Mouse (Mus musculus): ENCODE results near the gene Tbkbp1. TPM values are rescaled to one million over a fixed set of nuclear protein-coding genes. Genes with fewer than 3 reads are reported as not detected.

The Tbkbp1 gene
- total and polyA plus RNA-seq, 2 experiments, result 1.0 to 6.4 TPM

DNA sequence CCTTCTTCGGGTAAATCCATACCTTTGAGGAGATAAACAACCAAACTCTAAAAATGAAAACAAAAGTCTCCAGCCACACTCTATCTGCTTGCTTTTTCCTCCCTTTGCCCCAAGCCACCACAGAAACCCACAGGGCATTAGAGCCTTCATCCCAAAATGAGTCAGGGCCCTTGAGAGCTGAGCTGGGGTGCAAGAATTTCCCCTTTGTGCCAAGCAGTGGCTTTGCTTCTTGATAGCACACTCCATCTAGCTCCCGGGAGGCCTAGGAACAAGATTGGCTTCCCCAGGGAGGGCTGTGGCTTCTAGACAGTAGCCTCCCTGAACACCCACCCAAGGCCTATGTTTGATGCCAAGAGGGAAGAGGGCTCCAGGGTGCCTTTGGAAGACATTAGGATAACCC lies 19.6 kb downstream of the Tbkbp1 start:
- H3K9ac ChIP-seq (ENCODE audit: low read depth, low read length), result no peak overlapping the region
- no peak overlapping the region for H3K27ac ChIP-seq (replicated peaks; ENCODE audit: insufficient read depth, low read depth, low read length)
- no peak for TF ChIP-seq CTCF (IDR thresholded peaks at IDR 0.05; ENCODE audit: low read depth, low read length)
- TF ChIP-seq POLR2A (IDR thresholded peaks at IDR 0.05; ENCODE audit: extremely low read depth, insufficient read depth, low read length), result no peak
- H3K27me3 ChIP-seq (ENCODE audit: control insufficient read depth, insufficient read depth, low read length), result no peaks in the 10 kb centered on the region
- no peak for DNase-seq (ENCODE audit: extremely low read depth, low read depth, low spot score)
- H3K79me2 ChIP-seq (ENCODE audit: control insufficient read depth, insufficient read depth, low read length), result no peaks in the 10 kb centered on the region
- peaks cover 5% of the 10 kb centered on the region for H3K4me1 ChIP-seq (ENCODE audit: control insufficient read depth, insufficient read depth, low read length)
- no peak overlapping the region for H3K4me3 ChIP-seq (ENCODE audit: insufficient read depth, low read depth, low read length)
- no peaks in the 10 kb centered on the region for H3K36me3 ChIP-seq (ENCODE audit: control insufficient read depth, insufficient read depth, low read length)
- 84% methylated on average over 2 of the region's 2 CpGs for WGBS

DNA sequence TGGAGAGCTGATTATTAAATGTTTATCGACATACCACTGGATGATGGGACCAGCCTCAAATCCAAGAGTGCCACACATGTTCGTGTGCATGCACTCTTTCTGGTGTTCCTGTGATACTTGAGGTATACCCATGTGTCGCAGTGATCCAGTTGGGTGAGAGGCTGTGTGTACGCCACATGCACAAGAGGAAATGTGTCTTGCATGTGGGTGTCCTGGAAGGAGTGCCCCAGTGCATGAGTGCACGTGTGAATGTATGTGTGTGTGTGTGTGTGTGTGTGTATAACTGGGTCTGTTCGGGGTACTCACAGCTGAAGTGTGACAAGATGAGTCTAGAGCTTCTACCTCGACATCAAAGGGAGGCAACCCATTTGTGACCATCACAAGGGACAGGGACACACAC lies 21.0 kb downstream of the Tbkbp1 start:
- WGBS, result 74% methylated on average over 7 of the region's 7 CpGs
- H3K27me3 ChIP-seq (ENCODE audit: control insufficient read depth, insufficient read depth, low read length), result no peaks in the 10 kb centered on the region

DNA sequence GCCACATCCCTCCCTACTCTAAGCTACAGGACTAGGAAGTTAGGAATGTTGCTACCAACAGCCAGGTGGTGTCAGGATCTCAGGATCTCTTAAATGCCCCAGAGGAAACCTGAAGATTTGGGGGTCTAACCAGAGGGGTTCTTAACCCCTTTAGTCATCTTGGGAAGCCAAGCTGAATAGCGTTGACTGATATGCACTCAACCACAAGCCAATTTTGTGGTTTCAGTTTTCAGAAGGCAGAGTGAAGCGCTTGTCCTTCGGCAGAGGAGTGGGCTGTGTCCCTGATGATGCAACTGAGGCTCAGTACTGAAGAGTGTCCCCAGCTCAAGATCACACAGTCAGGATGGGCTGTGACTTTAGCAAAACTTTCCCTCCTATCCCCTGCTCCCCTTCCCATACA lies 22.3 kb downstream of the Tbkbp1 start:
- no peak for TF ChIP-seq CTCF (IDR thresholded peaks at IDR 0.05; ENCODE audit: low read depth, low read length)
- no peak for TF ChIP-seq POLR2A (IDR thresholded peaks at IDR 0.05; ENCODE audit: extremely low read depth, insufficient read depth, low read length)
- no peak for DNase-seq (ENCODE audit: extremely low read depth, low read depth, low spot score)
- H3K9ac ChIP-seq (ENCODE audit: low read depth, low read length), result no peak overlapping the region
- no peak overlapping the region for H3K4me3 ChIP-seq (ENCODE audit: insufficient read depth, low read depth, low read length)
- H3K4me1 ChIP-seq (ENCODE audit: control insufficient read depth, insufficient read depth, low read length), result no peaks in the 10 kb centered on the region
- H3K27ac ChIP-seq (replicated peaks; ENCODE audit: insufficient read depth, low read depth, low read length), result no peak overlapping the region
- 80% methylated on average over 3 of the region's 3 CpGs for WGBS
- H3K79me2 ChIP-seq (ENCODE audit: control insufficient read depth, insufficient read depth, low read length), result no peaks in the 10 kb centered on the region
- H3K36me3 ChIP-seq (ENCODE audit: control insufficient read depth, insufficient read depth, low read length), result no peaks in the 10 kb centered on the region
- no peaks in the 10 kb centered on the region for H3K27me3 ChIP-seq (ENCODE audit: control insufficient read depth, insufficient read depth, low read length)

More for the DNA sequence above, 21.0 kb downstream of the Tbkbp1 start:
- H3K27ac ChIP-seq (replicated peaks; ENCODE audit: insufficient read depth, low read depth, low read length), result no peak overlapping the region
- H3K9ac ChIP-seq (ENCODE audit: low read depth, low read length), result no peak overlapping the region
- H3K4me1 ChIP-seq (ENCODE audit: control insufficient read depth, insufficient read depth, low read length), result peaks cover 2% of the 10 kb centered on the region; the same call in 1 of the 2 replicates
- no peak overlapping the region for H3K4me3 ChIP-seq (ENCODE audit: insufficient read depth, low read depth, low read length)
- TF ChIP-seq POLR2A (IDR thresholded peaks at IDR 0.05; ENCODE audit: extremely low read depth, insufficient read depth, low read length), result no peak
- TF ChIP-seq CTCF (IDR thresholded peaks at IDR 0.05; ENCODE audit: low read depth, low read length), result no peak
- no peaks in the 10 kb centered on the region for H3K36me3 ChIP-seq (ENCODE audit: control insufficient read depth, insufficient read depth, low read length)
- no peaks in the 10 kb centered on the region for H3K79me2 ChIP-seq (ENCODE audit: control insufficient read depth, insufficient read depth, low read length)
- no peak for DNase-seq (ENCODE audit: extremely low read depth, low read depth, low spot score)

DNA sequence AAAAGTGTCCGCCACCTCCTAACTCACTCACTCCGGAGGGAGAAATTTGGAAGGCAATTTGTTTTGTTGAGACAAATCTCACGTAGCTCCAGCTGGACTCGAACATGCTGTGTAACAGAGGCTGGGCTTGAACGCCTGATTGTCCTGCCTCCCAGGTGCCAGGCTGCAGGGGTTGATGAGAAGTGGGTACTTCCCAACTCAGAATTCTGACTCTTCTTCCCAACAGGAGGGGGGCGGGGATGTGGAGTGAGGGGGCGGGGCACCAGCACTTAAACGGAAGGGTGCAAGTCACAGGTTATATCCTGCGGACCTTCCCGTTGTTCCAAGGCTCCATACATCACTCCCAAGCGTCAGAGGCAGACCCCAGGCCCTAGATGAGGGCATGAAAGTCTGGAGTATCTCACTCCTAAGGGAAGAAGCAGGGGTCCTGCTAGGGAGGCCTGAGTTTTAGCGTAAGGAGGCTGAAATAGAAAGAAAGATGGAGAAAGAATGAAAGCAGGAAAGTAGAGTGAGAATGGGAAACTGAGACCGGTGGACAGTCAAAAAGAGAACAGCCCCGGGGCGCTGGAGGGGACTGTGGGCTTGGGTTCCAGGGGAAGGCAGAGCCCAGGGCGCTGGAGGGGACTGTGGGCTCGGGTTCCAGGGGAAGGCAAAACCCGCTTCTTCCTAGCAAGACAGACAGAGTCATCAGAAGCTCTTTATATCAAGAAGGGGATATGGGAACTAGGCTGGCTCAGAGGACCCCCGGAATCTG lies 23.6 kb downstream of the Tbkbp1 start:
- Histone ChIP-seq H3K27ac (replicated peaks; ENCODE audit: insufficient read depth, low read depth, low read length) (no peak overlapping the region), H3K4me3 (ENCODE audit: insufficient read depth, low read depth, low read length) (peak overlapping the region; percentile 72), H3K79me2 (ENCODE audit: control insufficient read depth, insufficient read depth, low read length) (no peaks in the 10 kb centered on the region), H3K36me3 (ENCODE audit: control insufficient read depth, insufficient read depth, low read length) (no peaks in the 10 kb centered on the region), H3K4me1 (ENCODE audit: control insufficient read depth, insufficient read depth, low read length) (no peaks in the 10 kb centered on the region), H3K27me3 (ENCODE audit: control insufficient read depth, insufficient read depth, low read length) (no peaks in the 10 kb centered on the region), H3K9ac (ENCODE audit: low read depth, low read length) (peak overlapping the region; percentile 43)
- DNase-seq (ENCODE audit: extremely low read depth, low read depth, low spot score), result no peak
- 31% methylated on average over 19 of the region's 19 CpGs for WGBS
- TF ChIP-seq CTCF (IDR thresholded peaks at IDR 0.05; ENCODE audit: low read depth, low read length) (no peak), POLR2A (IDR thresholded peaks at IDR 0.05; ENCODE audit: extremely low read depth, insufficient read depth, low read length) (no peak)

DNA sequence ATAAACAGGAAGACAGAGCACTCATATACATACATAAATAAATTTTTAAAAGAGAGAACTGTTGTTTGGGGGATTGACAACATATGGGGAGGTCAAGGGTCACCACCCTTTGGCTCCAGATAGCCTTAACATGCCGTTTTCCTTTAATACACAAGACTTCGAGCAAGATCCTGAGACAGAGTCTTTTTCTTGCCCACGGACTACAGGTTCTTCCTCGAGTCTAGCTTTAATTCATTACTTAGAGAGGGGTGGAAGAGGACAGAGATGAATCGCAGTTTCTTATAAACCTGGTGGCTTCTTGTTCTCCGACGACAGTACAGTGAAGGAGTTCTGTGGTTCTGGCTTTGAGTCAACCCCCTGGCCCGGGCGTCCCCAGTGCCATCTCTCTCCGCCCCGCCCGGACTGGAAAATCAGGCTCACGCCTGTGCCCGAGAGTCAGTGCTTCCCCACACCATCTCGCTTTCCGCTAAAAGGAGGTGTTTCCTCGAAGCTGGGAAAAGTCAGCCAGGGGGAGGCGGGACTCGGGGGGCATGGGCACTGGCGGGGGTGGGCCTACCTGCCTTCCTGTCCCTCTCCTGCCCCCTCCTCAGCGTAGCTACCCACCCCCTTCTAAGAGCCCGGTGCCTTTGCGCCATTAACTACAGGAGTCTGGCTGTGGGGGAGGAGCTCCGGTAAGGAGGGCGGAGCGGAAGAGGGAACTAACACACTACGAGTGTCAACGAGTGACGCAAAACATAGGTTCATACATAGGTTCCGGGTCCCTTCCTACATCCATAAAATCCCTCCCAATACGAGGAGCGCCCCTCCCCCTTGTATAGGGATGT lies 24.4 kb downstream of the Tbkbp1 start:
- no peaks in the 10 kb centered on the region for H3K27me3 ChIP-seq (ENCODE audit: control insufficient read depth, insufficient read depth, low read length)
- H3K4me1 ChIP-seq (ENCODE audit: control insufficient read depth, insufficient read depth, low read length), result no peaks in the 10 kb centered on the region
- H3K4me3 ChIP-seq (ENCODE audit: insufficient read depth, low read depth, low read length), result peak overlapping the region; percentile 72
- H3K36me3 ChIP-seq (ENCODE audit: control insufficient read depth, insufficient read depth, low read length), result no peaks in the 10 kb centered on the region
- TF ChIP-seq CTCF (IDR thresholded peaks at IDR 0.05; ENCODE audit: low read depth, low read length) (no peak), POLR2A (IDR thresholded peaks at IDR 0.05; ENCODE audit: extremely low read depth, insufficient read depth, low read length) (no peak)
- WGBS, result 5% methylated on average over 32 of the region's 32 CpGs
- peak; percentile 60 for DNase-seq (ENCODE audit: extremely low read depth, low read depth, low spot score)
- no peaks in the 10 kb centered on the region for H3K79me2 ChIP-seq (ENCODE audit: control insufficient read depth, insufficient read depth, low read length)
- H3K27ac ChIP-seq (replicated peaks; ENCODE audit: insufficient read depth, low read depth, low read length), result no peak overlapping the region
- H3K9ac ChIP-seq (ENCODE audit: low read depth, low read length), result peak overlapping the region; percentile 55
